Mouse (Mus musculus): ENCODE measurements around the gene Emc9.

DNA sequence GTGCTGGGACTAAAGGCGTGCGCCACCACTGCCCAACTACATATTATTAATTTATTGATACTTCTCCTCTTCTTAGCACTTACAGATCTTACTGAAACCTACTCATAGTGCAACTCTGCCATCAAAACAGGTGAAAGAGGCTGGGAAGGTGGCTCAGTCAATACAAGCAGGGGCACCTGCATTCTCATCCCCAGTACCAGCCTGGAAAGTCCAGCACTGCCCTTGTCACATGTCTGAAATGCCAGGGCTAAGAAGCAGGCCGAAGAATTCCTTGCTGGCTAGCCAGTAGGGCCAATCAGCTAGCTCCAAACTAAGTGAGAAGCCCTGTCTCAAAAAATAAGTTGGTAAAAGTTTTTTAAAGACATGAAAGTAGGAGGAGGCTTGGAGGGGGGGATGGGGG lies 27.5 kb downstream of the Emc9 start:
- no peak for TF ChIP-seq CTCF (IDR thresholded peaks at IDR 0.05; ENCODE audit: control insufficient read depth, insufficient read depth, insufficient read length)
- no peak for TF ChIP-seq MAX (IDR thresholded peaks at IDR 0.05)
